Mouse (Mus musculus) left cerebral cortex, adult 8-10 months (tissue): ENCODE results near the gene Onecut3. TPM values are rescaled to one million over a fixed set of nuclear protein-coding genes. Genes with fewer than 3 reads are reported as not detected.
A peak's percentile ranks its signal among the peaks of the same experiment; 100 is the strongest.

Source experiments
- DNase-seq, 2 experiments: peaks; one replicate each; pipeline ENCODE4 v3.0.0; 2022; ENCODE audit warnings: low spot score in 2 of 2
- total RNA-seq, 4 experiments: library from RNA; stranded (reverse); gene quantifications; 2 replicates each; pipeline ENCODE4 v1.2.4; 2022

The Onecut3 gene
- total RNA-seq, 4 experiments from 2014 or later, result not detected

DNA sequence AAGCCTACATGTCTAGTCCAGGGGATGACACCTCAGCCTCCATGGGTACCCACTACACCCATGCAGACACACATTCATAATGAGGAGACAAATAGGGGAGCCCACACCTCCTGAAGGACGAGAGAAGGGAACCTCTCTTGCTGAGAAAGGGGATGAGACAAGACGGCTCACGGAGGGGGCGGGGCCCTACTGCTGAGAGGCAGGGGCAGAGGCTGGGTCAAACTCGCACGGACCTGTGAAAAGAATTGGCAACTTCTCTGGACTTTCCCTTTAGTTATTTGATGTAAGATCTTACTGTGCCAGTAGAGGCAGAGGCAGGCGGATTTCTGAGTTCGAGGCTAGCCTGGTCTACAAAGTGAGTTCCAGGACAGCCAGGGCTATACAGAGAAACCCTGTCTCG, 57.7 kb downstream of the Onecut3 start:
- DNase-seq, result no peak

DNA sequence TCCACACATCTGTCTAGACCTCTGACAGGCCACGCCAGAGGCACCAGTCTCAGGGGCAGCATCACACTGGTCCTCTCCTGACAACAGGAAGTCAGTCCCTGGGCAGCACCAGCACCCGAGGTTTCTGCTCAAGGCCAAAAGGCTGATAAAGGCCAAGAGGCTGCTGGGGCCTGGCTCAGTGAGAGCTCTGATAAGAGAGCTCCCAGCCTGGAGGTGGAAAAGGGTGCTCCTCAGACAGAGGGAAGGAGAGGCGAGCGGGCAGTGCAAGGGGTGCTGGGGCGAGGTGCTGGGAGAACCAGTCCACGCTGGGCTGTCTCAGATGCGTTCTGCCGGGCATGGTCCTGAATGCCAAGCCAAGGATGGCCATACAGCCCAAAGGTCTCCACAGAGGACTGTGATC, 58.9 kb downstream of the Onecut3 start:
- DNase-seq, result no peak

DNA sequence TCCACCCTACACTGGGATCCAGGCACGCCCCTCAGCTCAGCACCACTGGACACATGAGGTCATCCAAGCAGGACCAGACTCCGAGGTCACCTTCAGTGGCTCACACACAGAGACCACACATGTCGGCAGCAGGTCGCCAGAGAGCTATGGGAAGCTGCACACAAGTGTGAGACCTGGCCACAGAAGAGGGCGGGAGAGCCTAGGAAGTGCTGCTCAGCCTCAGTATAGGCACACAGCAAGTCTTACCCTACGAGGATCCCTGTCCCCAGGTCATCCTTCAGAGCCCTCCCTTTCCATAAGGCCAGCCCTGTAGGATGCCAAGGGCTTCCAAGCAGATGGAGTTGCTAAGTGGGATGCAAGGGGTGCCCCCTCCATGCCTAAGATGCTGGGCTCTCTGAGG, 59.4 kb downstream of the Onecut3 start:
- DNase-seq, result no peak

DNA sequence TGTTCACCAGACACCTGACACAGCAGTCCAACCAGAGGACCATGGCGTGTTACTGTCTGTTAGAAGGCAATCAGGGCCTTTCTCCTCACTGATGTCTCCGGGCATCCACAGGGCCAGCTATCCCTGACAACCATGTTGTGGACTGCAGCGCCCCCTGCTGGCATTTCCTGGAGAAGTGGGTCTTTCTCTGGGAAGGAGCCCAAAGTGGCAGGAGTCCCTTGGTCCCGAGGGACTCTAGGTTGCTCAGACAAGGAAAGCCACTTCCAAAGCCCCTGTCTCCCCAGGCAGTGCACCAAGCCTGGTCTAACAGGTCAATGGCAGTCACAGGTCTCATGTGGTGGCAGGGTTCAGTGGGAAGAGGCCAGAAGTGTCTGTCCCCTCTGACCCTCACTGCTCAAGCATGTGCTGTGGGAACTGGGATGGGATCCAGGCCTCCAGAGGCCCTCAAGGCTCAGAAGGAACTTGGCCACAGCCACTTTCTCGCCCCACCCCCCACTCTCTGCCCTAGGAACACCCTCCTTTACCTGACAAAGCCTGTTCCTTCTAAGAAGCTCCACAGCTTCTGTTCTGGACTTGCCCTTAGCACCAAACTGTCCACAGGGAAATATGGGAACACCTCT, 62.8 kb downstream of the Onecut3 start:
- DNase-seq, result peak in 1 of 2 experiments; percentile 79

DNA sequence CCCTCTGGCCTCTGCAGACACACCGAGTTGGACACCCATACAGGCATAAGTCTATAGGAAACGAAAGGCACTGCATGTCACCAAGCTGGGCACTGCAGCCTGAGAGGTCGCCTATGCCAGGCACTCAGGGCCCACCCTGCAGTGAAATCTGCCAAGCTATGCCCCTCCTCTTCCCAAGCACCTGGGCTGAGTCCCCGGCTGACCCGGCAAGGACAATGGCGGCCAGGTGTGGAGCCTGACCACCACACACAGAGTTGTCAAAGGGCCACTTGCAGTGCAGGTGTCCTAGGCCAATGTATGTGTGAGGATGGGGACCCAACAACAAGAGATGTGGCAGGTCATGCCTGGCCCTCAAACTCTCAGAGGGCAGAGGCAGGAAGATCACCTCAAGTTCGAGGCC, 64.8 kb downstream of the Onecut3 start:
- no peak for DNase-seq

DNA sequence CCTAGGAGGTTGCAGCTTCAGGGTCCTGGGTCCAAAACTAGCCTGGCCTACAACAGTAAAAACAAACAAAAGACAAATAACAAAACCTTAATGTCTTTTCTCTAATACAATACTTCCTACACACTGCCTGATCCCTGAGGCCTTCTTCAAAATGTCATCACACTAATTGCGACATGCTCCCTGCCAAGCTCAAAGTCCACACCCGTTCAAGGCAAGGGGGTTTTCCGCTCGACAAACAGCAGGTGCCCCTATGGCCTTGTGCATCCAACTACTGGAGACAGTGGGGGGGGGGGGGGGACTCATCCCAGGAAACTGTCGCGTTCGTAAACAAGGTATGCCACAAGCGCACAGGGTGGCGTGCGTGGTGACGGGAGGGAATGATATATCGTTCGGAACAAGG, 66.0 kb downstream of the Onecut3 start:
- no peak for DNase-seq

DNA sequence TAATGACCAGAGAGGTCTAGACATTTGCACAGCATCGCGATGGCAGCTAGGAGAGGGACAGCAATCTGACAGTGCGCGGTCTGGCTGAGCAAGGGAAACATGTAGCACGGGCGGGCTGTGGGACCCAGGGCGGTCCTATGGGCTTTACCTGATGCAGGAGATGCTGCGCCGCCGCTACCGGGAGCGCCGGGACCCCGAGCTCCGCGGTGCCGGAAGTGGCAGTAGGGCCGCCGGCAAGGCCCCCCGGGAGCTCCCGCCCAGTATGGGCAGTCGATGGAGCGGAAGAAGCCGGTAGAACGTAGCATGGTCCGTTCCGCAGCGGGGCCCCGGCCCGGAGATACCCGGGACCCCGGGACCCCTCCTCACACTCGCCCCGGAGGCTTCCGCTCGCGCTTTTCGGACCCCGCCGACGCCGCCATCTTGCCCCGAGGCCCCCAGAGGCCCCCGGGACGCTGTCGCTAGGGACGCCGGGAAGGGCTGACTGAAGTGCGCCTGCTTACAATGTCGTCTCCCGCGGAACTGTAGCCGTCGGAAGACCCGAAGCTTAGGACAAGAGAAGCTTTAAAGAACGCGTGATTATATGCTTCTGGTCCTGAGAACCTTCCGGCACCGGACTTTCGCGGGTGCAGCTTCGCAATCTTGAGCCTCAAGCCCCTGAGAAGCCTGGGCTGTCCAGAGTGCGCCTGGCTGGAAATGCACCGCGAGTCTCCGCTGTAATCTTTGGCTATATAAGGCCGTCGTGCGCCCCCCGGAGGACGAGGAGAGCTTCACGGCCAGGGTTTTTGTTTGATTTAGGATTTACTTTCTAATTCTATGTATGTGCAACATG, 66.7 kb downstream of the Onecut3 start, which contains the start of gene Rexo1:
TSS of gene Rexo1 (minus strand) at position 445 of the 829 bp plus-strand sequence.
- peak; percentile 89 to 92 for DNase-seq

DNA sequence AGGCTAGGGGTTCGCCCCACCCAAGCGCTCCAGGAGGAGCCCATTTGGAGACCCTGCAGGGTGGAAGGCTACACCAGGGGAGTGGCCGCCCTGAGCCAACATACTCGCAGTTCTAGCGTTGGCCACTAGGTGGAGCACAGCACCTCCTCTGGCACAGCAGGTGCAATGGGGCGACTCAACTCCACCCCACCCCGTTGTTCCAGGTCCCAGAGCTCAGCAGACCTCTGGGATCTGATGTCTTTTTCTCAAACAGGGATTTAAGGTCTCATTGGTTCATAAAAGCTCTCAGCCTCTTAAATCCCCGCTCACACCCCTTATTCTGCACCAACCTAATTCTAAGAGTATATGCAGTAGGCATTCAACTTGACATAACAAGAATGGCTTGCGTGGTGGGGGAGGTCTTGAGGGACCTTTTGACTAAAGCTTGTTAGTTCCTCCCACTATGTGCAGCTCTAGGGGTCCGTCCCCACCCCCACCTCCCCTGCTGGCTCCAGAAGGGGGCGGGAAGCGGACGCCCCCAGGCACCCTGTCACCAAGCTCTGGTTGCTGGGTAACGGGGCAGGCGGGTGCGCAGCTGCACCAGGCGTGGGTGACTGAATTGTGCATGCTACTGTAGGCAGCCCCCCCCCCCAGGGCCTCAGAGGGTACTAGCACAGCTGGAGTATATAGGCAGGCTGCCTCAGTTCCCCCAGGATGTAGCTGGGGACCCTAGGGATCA, 71.9 kb downstream of the Onecut3 start:
- peak; percentile 85 to 91 for DNase-seq

Other genes starting within 250 kb of the Onecut3 start
- 100 to 1,000 TPM; 214 to 225 (median 218) TPM for gene Ndufs7, start 245.7 kb upstream of the Onecut3 start, total RNA-seq
- 10 to 100 TPM; 28.8 to 33.6 (median 31.1) TPM for gene Gamt, start 233.8 kb upstream of the Onecut3 start, total RNA-seq
- gene Dazap1, start 233.3 kb upstream of the Onecut3 start, total RNA-seq, result 10 to 100 TPM; 76.4 to 90.1 (median 83.5) TPM
- 1,000 to 10,000 TPM in 1 of 4 experiments, 100 to 1,000 TPM in 3; 922 to 1,007 (median 961) TPM for gene Rps15, start 202.4 kb upstream of the Onecut3 start, total RNA-seq
- gene Apc2, start 198.9 kb upstream of the Onecut3 start, total RNA-seq, result 100 to 1,000 TPM; 107 to 125 (median 116) TPM
- 10 to 100 TPM; 25.7 to 29.0 (median 27.3) TPM for gene 2310011J03Rik, start 174.3 kb upstream of the Onecut3 start, total RNA-seq
- 10 to 100 TPM in 1 of 4 experiments, 1 to 10 TPM in 3; 6.7 to 10.2 (median 8.3) TPM for gene Pcsk4, start 165.3 kb upstream of the Onecut3 start, total RNA-seq
- 10 to 100 TPM; 12.0 to 14.8 (median 13.6) TPM for gene Reep6, start 164.9 kb upstream of the Onecut3 start, total RNA-seq
- 10 to 100 TPM; 10.7 to 12.1 (median 11.5) TPM for gene Adamtsl5, start 146.4 kb upstream of the Onecut3 start, total RNA-seq
- 10 to 100 TPM; 27.8 to 29.4 (median 28.7) TPM for gene Plk5, start 138.4 kb upstream of the Onecut3 start, total RNA-seq
- gene Mex3d, start 107.2 kb upstream of the Onecut3 start, total RNA-seq, result 10 to 100 TPM; 18.9 to 20.3 (median 19.6) TPM
- gene Mbd3, start 95.3 kb upstream of the Onecut3 start, total RNA-seq, result 100 to 1,000 TPM; 146 to 152 (median 149) TPM
- 100 to 1,000 TPM; 332 to 408 (median 366) TPM for gene Uqcr11, start 88.0 kb upstream of the Onecut3 start, total RNA-seq
- gene Tcf3, start 61.2 kb upstream of the Onecut3 start, total RNA-seq, result 10 to 100 TPM; 27.7 to 32.6 (median 31.4) TPM
- under 1 TPM in 3 of 4 experiments, not detected in 1; 0.08 to 0.21 (median 0.18) TPM for gene Atp8b3, start 44.3 kb downstream of the Onecut3 start, total RNA-seq
- gene Rexo1, start 66.7 kb downstream of the Onecut3 start, total RNA-seq, result 10 to 100 TPM; 40.7 to 46.6 (median 44.7) TPM
- 10 to 100 TPM; 53.0 to 65.9 (median 61.2) TPM for gene Klf16, start 82.5 kb downstream of the Onecut3 start, total RNA-seq
- 100 to 1,000 TPM; 157 to 168 (median 166) TPM for gene Abhd17a, start 95.5 kb downstream of the Onecut3 start, total RNA-seq
- gene Scamp4, start 108.0 kb downstream of the Onecut3 start, total RNA-seq, result 10 to 100 TPM; 38.8 to 46.5 (median 43.1) TPM
- gene Adat3, start 108.0 kb downstream of the Onecut3 start, total RNA-seq, result 1 to 10 TPM in 3 of 4 experiments, not detected in 1; 1.3 to 4.1 (median 3.4) TPM
- gene Gm49322, start 111.2 kb downstream of the Onecut3 start, total RNA-seq, result 1 to 10 TPM; 1.8 to 4.2 (median 3.3) TPM
- gene Csnk1g2, start 128.0 kb downstream of the Onecut3 start, total RNA-seq, result 100 to 1,000 TPM; 214 to 250 (median 240) TPM
- 10 to 100 TPM; 88.6 to 97.6 (median 94.5) TPM for gene Btbd2, start 162.2 kb downstream of the Onecut3 start, total RNA-seq
- 10 to 100 TPM; 36.0 to 47.0 (median 40.9) TPM for gene Mknk2, start 183.3 kb downstream of the Onecut3 start, total RNA-seq
- gene Mob3a, start 207.1 kb downstream of the Onecut3 start, total RNA-seq, result 10 to 100 TPM; 12.0 to 17.6 (median 14.8) TPM
- 10 to 100 TPM; 44.2 to 67.8 (median 57.0) TPM for gene Izumo4, start 207.3 kb downstream of the Onecut3 start, total RNA-seq
- 100 to 1,000 TPM; 126 to 147 (median 139) TPM for gene Ap3d1, start 247.4 kb downstream of the Onecut3 start, total RNA-seq